Mouse (Mus musculus) cerebellum, adult 18-20 months (tissue): Measurements from ENCODE around the gene Nfic.

Experiments
- DNase-seq, 2 experiments: peaks; one replicate each; pipeline ENCODE4 v3.0.0; 2021

Nfic gene

GRCm38 (mm10) chr10:81401521-81402226 lies 53.8 kb downstream of the Nfic start:
- DNase-seq, result peak; percentile 68 to 69

- no peak for DNase-seq
Measured at GRCm38 (mm10) chr10:81401205-81401520, 54.3 kb downstream of the Nfic start.

GRCm38 (mm10) chr10:81400371-81401204 lies 54.8 kb downstream of the Nfic start:
- DNase-seq, result peak; percentile 89 to 90

GRCm38 (mm10) chr10:81399798-81400308 lies 55.6 kb downstream of the Nfic start:
- DNase-seq, result no peak

GRCm38 (mm10) chr10:81399296-81399695 lies 56.1 kb downstream of the Nfic start:
- DNase-seq, result no peak

GRCm38 (mm10) chr10:81396749-81397148 lies 58.7 kb downstream of the Nfic start:
- DNase-seq, result no peak

- DNase-seq, result no peak
Measured at GRCm38 (mm10) chr10:81395865-81396264, 59.6 kb downstream of the Nfic start.

GRCm38 (mm10) chr10:81395127-81395526 lies 60.3 kb downstream of the Nfic start:
- peak; percentile 67 to 80 for DNase-seq

GRCm38 (mm10) chr10:81393456-81394063 lies 61.9 kb downstream of the Nfic start:
- no peak for DNase-seq

GRCm38 (mm10) chr10:81392781-81393185 lies 62.7 kb downstream of the Nfic start, which contains the start of gene Smim24:
Smim24 (plus strand) TSS chr10:81393051.
- no peak for DNase-seq

- no peak for DNase-seq
Measured at GRCm38 (mm10) chr10:81392270-81392669, 63.2 kb downstream of the Nfic start.

- no peak for DNase-seq
Measured at GRCm38 (mm10) chr10:81390678-81390965, 64.8 kb downstream of the Nfic start.

GRCm38 (mm10) chr10:81389801-81390677 lies 65.4 kb downstream of the Nfic start:
- peak; percentile 71 to 86 for DNase-seq

GRCm38 (mm10) chr10:81389373-81389772 lies 66.1 kb downstream of the Nfic start:
- no peak for DNase-seq

GRCm38 (mm10) chr10:81388505-81389055 lies 66.9 kb downstream of the Nfic start, which contains the start of gene Gm48552:
Gm48552 (plus strand) TSS chr10:81389005.
- DNase-seq, result no peak

- DNase-seq, result no peak
Measured at GRCm38 (mm10) chr10:81387716-81388115, 67.7 kb downstream of the Nfic start.

- DNase-seq, result no peak
Measured at GRCm38 (mm10) chr10:81385603-81386306, 69.7 kb downstream of the Nfic start.

- DNase-seq, result no peak
Measured at GRCm38 (mm10) chr10:81384605-81384982, 70.8 kb downstream of the Nfic start.

GRCm38 (mm10) chr10:81383802-81384604 lies 71.4 kb downstream of the Nfic start, which contains the start of the genes Dohh and Gm48551:
Dohh (plus strand) TSS chr10:81384428.
Gm48551 (plus strand) TSS chr10:81384466.
- peak; percentile 99 to 100 for DNase-seq

GRCm38 (mm10) chr10:81382039-81382438 lies 73.4 kb downstream of the Nfic start:
- DNase-seq, result no peak
